Mouse (Mus musculus): ENCODE measurements at regions not wholly inside any gene's neighbourhood (a gene's known extent, or its start where the extent isn't known, plus 50 kb on each side); places are given as distances from the start of the nearest gene placed in this dataset.
A peak's percentile ranks its signal among the peaks of the same experiment; 100 is the strongest.

DNA sequence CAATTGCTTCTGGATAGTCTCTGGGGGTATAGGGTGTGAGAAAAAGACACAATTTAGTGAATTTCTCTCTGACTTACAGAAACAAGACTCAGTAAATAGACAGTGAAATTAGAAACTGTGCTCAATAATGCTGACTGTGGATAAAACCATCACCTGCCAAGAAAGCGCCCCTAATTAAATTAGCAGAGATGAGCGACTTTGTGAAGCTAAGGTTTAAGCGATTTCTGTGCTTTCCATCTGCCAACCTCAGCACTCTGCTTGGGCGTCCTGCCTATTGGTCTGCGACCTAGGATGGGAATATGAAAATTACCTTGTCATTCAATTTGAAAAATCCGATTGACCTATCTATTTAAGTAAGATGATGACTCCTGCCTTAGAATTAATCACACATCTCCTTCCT lies 570.5 kb downstream of the Lmo7 start:
- Histone ChIP-seq H3K9ac (no peak overlapping the region), H3K27ac (no peak overlapping the region), H3K27me3 (no peaks in the 10 kb centered on the region), H3K36me3 (no peaks in the 10 kb centered on the region), H3K4me3 (replicated peaks) (no peak overlapping the region), H3K9me3 (replicated peaks) (no peaks in the 10 kb centered on the region), H3K4me1 (no peaks in the 10 kb centered on the region), H3K4me2 (no peak overlapping the region)
- ATAC-seq (replicated peaks; ENCODE audit: low FRiP score), result no peak
- 85% methylated on average over 6 of the region's 6 CpGs for whole genome bisulfite sequencing

GRCm38 (mm10) chr14:102291361-102291760 lies 561.6 kb downstream of the Lmo7 start:
- 91% methylated on average over 1 of the region's 1 CpGs for WGBS
- H3K9me3 ChIP-seq (replicated peaks), result no peaks in the 10 kb centered on the region
- no peaks in the 10 kb centered on the region for H3K4me1 ChIP-seq
- no peak overlapping the region for H3K4me2 ChIP-seq
- H3K36me3 ChIP-seq, result no peaks in the 10 kb centered on the region
- H3K27ac ChIP-seq, result no peak overlapping the region
- ATAC-seq (replicated peaks; ENCODE audit: low FRiP score), result no peak
- no peak overlapping the region for H3K4me3 ChIP-seq (replicated peaks)
- H3K27me3 ChIP-seq, result no peaks in the 10 kb centered on the region
- H3K9ac ChIP-seq, result no peak overlapping the region

GRCm38 (mm10) chr14:102250076-102250475 lies 520.3 kb downstream of the Lmo7 start:
- Histone ChIP-seq H3K4me3 (replicated peaks) (no peak overlapping the region), H3K9ac (no peak overlapping the region), H3K27ac (no peak overlapping the region), H3K4me1 (no peaks in the 10 kb centered on the region), H3K36me3 (no peaks in the 10 kb centered on the region), H3K27me3 (no peaks in the 10 kb centered on the region), H3K9me3 (replicated peaks) (no peaks in the 10 kb centered on the region), H3K4me2 (no peak overlapping the region)
- ATAC-seq (replicated peaks; ENCODE audit: low FRiP score), result no peak
- WGBS, result 87% methylated on average over 5 of the region's 5 CpGs

- Histone ChIP-seq H3K9ac (no peak overlapping the region), H3K4me2 (no peak overlapping the region), H3K4me1 (no peaks in the 10 kb centered on the region), H3K27ac (no peak overlapping the region), H3K27me3 (no peaks in the 10 kb centered on the region), H3K4me3 (replicated peaks) (no peak overlapping the region), H3K36me3 (no peaks in the 10 kb centered on the region), H3K9me3 (replicated peaks) (no peaks in the 10 kb centered on the region)
- ATAC-seq (replicated peaks; ENCODE audit: low FRiP score), result no peak
- WGBS, result 77% methylated on average over 2 of the region's 2 CpGs
Observed at GRCm38 (mm10) chr14:102248581-102248980, 518.8 kb downstream of the Lmo7 start.

- WGBS, result 75% methylated on average over 5 of the region's 5 CpGs
- Histone ChIP-seq H3K27me3 (no peaks in the 10 kb centered on the region), H3K9ac (no peak overlapping the region), H3K9me3 (replicated peaks) (no peaks in the 10 kb centered on the region), H3K4me2 (no peak overlapping the region), H3K27ac (no peak overlapping the region), H3K36me3 (no peaks in the 10 kb centered on the region), H3K4me3 (replicated peaks) (no peak overlapping the region), H3K4me1 (no peaks in the 10 kb centered on the region)
- no peak for ATAC-seq (replicated peaks; ENCODE audit: low FRiP score)
Observed at GRCm38 (mm10) chr14:102248023-102248422, 518.3 kb downstream of the Lmo7 start.

- no peaks in the 10 kb centered on the region for H3K4me1 ChIP-seq
- H3K9me3 ChIP-seq (replicated peaks), result no peaks in the 10 kb centered on the region
- no peak overlapping the region for H3K27ac ChIP-seq
- 57% methylated on average over 4 of the region's 4 CpGs for WGBS
- H3K4me2 ChIP-seq, result no peak overlapping the region
- no peak overlapping the region for H3K9ac ChIP-seq
- H3K4me3 ChIP-seq (replicated peaks), result no peak overlapping the region
- ATAC-seq (replicated peaks; ENCODE audit: low FRiP score), result no peak
- H3K36me3 ChIP-seq, result no peaks in the 10 kb centered on the region
- H3K27me3 ChIP-seq, result no peaks in the 10 kb centered on the region
Observed at GRCm38 (mm10) chr14:102243806-102244536, 514.2 kb downstream of the Lmo7 start.

GRCm38 (mm10) chr14:102216581-102217368 lies 487.0 kb downstream of the Lmo7 start:
- peak; percentile 79 for ATAC-seq (replicated peaks; ENCODE audit: low FRiP score)
- no peak overlapping the region for H3K27ac ChIP-seq
- no peak overlapping the region for H3K4me2 ChIP-seq
- H3K36me3 ChIP-seq, result no peaks in the 10 kb centered on the region
- no peak overlapping the region for H3K9ac ChIP-seq
- H3K4me3 ChIP-seq (replicated peaks), result no peak overlapping the region
- 41% methylated on average over 7 of the region's 7 CpGs for WGBS
- no peaks in the 10 kb centered on the region for H3K27me3 ChIP-seq
- no peaks in the 10 kb centered on the region for H3K4me1 ChIP-seq
- H3K9me3 ChIP-seq (replicated peaks), result no peaks in the 10 kb centered on the region

DNA sequence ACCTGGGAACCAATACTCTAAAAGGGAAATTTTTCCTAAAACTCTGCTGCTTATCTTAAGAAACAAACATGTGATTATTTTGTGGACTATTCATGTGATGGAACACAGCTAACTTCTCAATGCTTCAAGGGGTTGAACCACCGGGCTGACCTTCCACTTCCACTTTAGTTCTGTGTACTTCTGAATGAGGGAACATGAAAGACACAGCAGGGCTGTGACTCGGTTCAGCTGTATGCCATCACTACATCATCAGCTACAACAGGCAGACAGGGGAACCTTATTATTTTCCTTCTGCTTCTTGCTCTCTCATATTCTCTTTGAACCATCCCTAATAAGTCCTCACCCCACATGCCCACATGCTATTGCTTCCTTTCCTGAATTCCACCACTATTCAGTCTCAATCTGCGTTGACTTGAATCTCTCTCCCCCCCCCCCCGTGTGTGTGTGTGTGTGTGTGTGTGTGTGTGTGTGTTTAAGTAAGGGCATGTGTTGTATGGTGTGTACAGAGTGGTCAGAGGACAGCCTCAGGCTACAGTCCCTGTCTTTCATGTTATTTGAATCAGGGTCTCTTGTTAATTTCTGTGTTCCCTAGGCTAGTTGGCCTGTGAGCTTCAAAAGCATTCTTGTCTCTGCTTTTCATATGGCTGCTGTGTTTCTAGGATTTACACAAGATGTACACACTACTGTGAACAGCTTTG lies 485.7 kb downstream of the Lmo7 start:
- no peaks in the 10 kb centered on the region for H3K27me3 ChIP-seq
- no peak overlapping the region for H3K9ac ChIP-seq
- 75% methylated on average over 4 of the region's 4 CpGs for WGBS
- H3K4me2 ChIP-seq, result no peak overlapping the region
- H3K36me3 ChIP-seq, result no peaks in the 10 kb centered on the region
- no peak overlapping the region for H3K4me3 ChIP-seq (replicated peaks)
- no peaks in the 10 kb centered on the region for H3K4me1 ChIP-seq
- H3K27ac ChIP-seq, result no peak overlapping the region
- H3K9me3 ChIP-seq (replicated peaks), result no peaks in the 10 kb centered on the region
- ATAC-seq (replicated peaks; ENCODE audit: low FRiP score), result no peak

GRCm38 (mm10) chr14:102212079-102212478 lies 482.3 kb downstream of the Lmo7 start:
- 89% methylated on average over 2 of the region's 2 CpGs for WGBS
- H3K4me3 ChIP-seq (replicated peaks), result no peak overlapping the region
- H3K36me3 ChIP-seq, result no peaks in the 10 kb centered on the region
- no peaks in the 10 kb centered on the region for H3K4me1 ChIP-seq
- no peaks in the 10 kb centered on the region for H3K9me3 ChIP-seq (replicated peaks)
- H3K4me2 ChIP-seq, result no peak overlapping the region
- H3K27me3 ChIP-seq, result no peaks in the 10 kb centered on the region
- ATAC-seq (replicated peaks; ENCODE audit: low FRiP score), result no peak
- H3K9ac ChIP-seq, result no peak overlapping the region
- no peak overlapping the region for H3K27ac ChIP-seq

DNA sequence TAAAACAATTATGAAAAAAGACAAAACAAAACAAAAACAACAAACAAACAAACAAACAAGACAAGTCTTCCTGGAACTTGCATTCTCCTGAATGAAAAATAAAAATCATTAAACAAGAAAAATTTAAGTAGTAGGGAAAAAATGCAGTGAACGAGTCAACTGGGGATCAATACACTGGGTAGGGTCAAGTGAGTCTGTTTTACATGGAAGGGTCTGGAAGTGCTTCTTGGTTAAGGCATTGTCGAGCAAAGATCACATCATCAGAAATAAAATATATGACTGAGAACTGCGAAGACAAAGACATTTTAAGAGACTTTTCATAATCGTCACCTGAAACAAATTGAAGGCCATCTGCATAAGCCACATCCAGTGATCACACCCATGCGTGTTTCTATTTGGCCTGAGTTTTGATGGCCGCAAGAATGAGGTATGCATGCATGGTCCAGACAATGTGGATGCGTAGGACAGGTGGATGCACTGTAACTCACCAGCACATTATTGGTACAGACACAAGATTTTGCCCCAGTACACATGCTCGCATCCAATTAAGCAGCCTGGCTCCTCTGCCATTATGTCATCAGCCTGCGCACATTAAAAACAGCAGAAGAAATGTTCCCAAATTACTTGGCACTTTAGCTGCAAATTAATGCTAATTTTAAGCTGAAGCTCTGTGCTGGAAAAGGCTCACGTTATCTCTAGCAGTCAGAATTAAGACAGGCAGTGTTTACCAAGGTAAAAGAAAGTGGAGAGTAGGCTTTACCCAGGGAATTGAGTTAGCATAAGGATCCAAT lies 475.3 kb downstream of the Lmo7 start:
- Histone ChIP-seq H3K9ac (no peak overlapping the region), H3K9me3 (replicated peaks) (no peaks in the 10 kb centered on the region), H3K36me3 (no peaks in the 10 kb centered on the region), H3K4me3 (replicated peaks) (no peak overlapping the region), H3K27ac (no peak overlapping the region), H3K4me1 (no peaks in the 10 kb centered on the region), H3K4me2 (no peak overlapping the region), H3K27me3 (no peaks in the 10 kb centered on the region)
- 85% methylated on average over 10 of the region's 10 CpGs for WGBS
- no peak for ATAC-seq (replicated peaks; ENCODE audit: low FRiP score)

- no peaks in the 10 kb centered on the region for H3K36me3 ChIP-seq
- no peak overlapping the region for H3K27ac ChIP-seq
- H3K27me3 ChIP-seq, result no peaks in the 10 kb centered on the region
- H3K9me3 ChIP-seq (replicated peaks), result no peaks in the 10 kb centered on the region
- no peak for ATAC-seq (replicated peaks; ENCODE audit: low FRiP score)
- H3K9ac ChIP-seq, result no peak overlapping the region
- no peak overlapping the region for H3K4me3 ChIP-seq (replicated peaks)
- H3K4me2 ChIP-seq, result no peak overlapping the region
- no peaks in the 10 kb centered on the region for H3K4me1 ChIP-seq
- WGBS, result 81% methylated on average over 6 of the region's 6 CpGs
Observed at GRCm38 (mm10) chr14:102199430-102199829, 469.7 kb downstream of the Lmo7 start.

GRCm38 (mm10) chr14:102190786-102191185 lies 461.0 kb downstream of the Lmo7 start:
- no peaks in the 10 kb centered on the region for H3K36me3 ChIP-seq
- no peaks in the 10 kb centered on the region for H3K4me1 ChIP-seq
- ATAC-seq (replicated peaks; ENCODE audit: low FRiP score), result peak; percentile 71
- 10% methylated on average over 1 of the region's 1 CpGs for WGBS
- no peaks in the 10 kb centered on the region for H3K27me3 ChIP-seq
- no peak overlapping the region for H3K4me3 ChIP-seq (replicated peaks)
- H3K4me2 ChIP-seq, result no peak overlapping the region
- H3K9ac ChIP-seq, result no peak overlapping the region
- no peak overlapping the region for H3K27ac ChIP-seq
- no peaks in the 10 kb centered on the region for H3K9me3 ChIP-seq (replicated peaks)
